Mouse (Mus musculus) telencephalon, adult 2 months (tissue): ENCODE measurements around the gene Olfr1380.
"Not testable (repeated sequence)": the region's sequence is repeated elsewhere in the genome, so short reads cannot be mapped to it uniquely, and the experiment has no call there.

ENCODE experiments used
- DNase-seq: peaks from one replicate; pipeline ENCODE4 v3.0.0-alpha.2; 2011; ENCODE audit warnings: low read depth, low spot score

Olfr1380 gene

GRCm38 (mm10) chr11:49556578-49556977 lies at the start of gene Olfr1380:
TSS of gene Olfr1380 (plus strand) at chr11:49556878.
- DNase-seq, result not testable (repeated sequence)

GRCm38 (mm10) chr11:49518086-49518485 lies 38.6 kb upstream of the Olfr1380 start:
- peak; percentile 31 for DNase-seq

GRCm38 (mm10) chr11:49519348-49519747 lies 37.3 kb upstream of the Olfr1380 start, which contains the start of gene Olfr1383:
TSS of gene Olfr1383 (plus strand) at chr11:49519648.
- DNase-seq, result no peak

GRCm38 (mm10) chr11:49527947-49528346 lies 28.7 kb upstream of the Olfr1380 start, which contains the start of gene Olfr1382:
TSS of gene Olfr1382 (plus strand) at chr11:49528247.
- no peak for DNase-seq

GRCm38 (mm10) chr11:49532761-49533160 lies 23.9 kb upstream of the Olfr1380 start:
- no peak for DNase-seq

- DNase-seq, result peak; percentile 18
These were observed 20.0 kb upstream of the Olfr1380 start for GRCm38 (mm10) chr11:49536631-49537030.

- not testable (repeated sequence) for DNase-seq
These were observed 13.5 kb upstream of the Olfr1380 start, which contains the start of gene Olfr1381 for GRCm38 (mm10) chr11:49543149-49543548. TSS of gene Olfr1381 (plus strand) at chr11:49543449.

- DNase-seq, result peak; percentile 4
These were observed 2.6 kb upstream of the Olfr1380 start for GRCm38 (mm10) chr11:49554033-49554432.

- DNase-seq, result not testable (repeated sequence)
These were observed 18.4 kb downstream of the Olfr1380 start for GRCm38 (mm10) chr11:49575054-49575453.

- DNase-seq, result not testable (repeated sequence)
These were observed 23.8 kb downstream of the Olfr1380 start for GRCm38 (mm10) chr11:49580452-49580851.

GRCm38 (mm10) chr11:49590213-49590612 lies 33.5 kb downstream of the Olfr1380 start:
- DNase-seq, result no peak

GRCm38 (mm10) chr11:49597149-49597548 lies 40.5 kb downstream of the Olfr1380 start:
- DNase-seq, result not testable (repeated sequence)

- DNase-seq, result not testable (repeated sequence)
These were observed 51.6 kb downstream of the Olfr1380 start for GRCm38 (mm10) chr11:49608306-49608705.

GRCm38 (mm10) chr11:49608938-49609867 lies 52.5 kb downstream of the Olfr1380 start, which contains the start of gene Flt4:
TSS of gene Flt4 (plus strand) at chr11:49609263.
- not testable (repeated sequence) for DNase-seq

- not testable (repeated sequence) for DNase-seq
These were observed 53.5 kb downstream of the Olfr1380 start for GRCm38 (mm10) chr11:49609868-49610824.

- not testable (repeated sequence) for DNase-seq
These were observed 54.7 kb downstream of the Olfr1380 start for GRCm38 (mm10) chr11:49611349-49611748.

- no peak for DNase-seq
These were observed 55.5 kb downstream of the Olfr1380 start for GRCm38 (mm10) chr11:49612154-49612553.

GRCm38 (mm10) chr11:49613349-49613748 lies 56.7 kb downstream of the Olfr1380 start:
- no peak for DNase-seq
